Mouse (Mus musculus) cerebellum, adult 2 months (tissue): ENCODE measurements around the gene Rcc1l.

ENCODE experiments used
- CTCF ChIP-seq: fragments of 200-500 bp; IDR thresholded peaks from 2 replicates; pipeline ENCODE4 v1.5.1; 2011; ENCODE audit warnings: low read depth, mild to moderate bottlenecking, control low read depth, low read length, moderate library complexity, borderline replicate concordance; ENCODE audit not compliant: insufficient read depth
- POLR2A ChIP-seq: fragments of 200-500 bp; IDR thresholded peaks from 2 replicates; pipeline ENCODE4 v1.6.1; 2011; ENCODE audit warnings: low read length, control low read depth, borderline replicate concordance; ENCODE audit not compliant: insufficient read depth

DNA sequence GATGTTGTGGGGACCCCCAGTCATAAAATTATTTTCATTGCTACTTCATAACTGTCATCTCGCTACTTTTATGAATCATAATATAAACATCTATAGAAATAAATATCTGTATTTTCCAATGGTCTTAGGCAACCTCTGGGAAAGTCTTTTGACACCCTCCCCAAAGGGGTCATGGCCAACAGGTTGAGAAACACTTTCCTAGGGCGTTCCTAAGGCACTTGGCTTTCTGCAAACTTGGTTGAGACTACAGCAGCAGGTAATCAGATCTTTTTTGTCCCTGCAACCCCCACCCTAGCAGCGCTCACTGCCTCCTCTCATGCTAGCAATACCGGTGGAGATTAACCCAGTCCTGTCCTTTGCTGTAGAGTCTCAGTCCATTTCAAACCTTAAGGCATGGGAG is 44.7 kb upstream of the Rcc1l start:
- TF ChIP-seq CTCF (no peak), POLR2A (no peak)
